Mouse (Mus musculus) natural killer cell, adult 2 months (primary cell): ENCODE measurements around the gene Kantr.
"Not testable (repeated sequence)": the region's sequence is repeated elsewhere in the genome, so short reads cannot be mapped to it uniquely, and the experiment has no call there.

ENCODE experiments used
- DNase-seq, 2 experiments: peaks; one replicate each; pipeline ENCODE4 v3.0.0; 2022; ENCODE audit warnings: low spot score in 2 of 2

Gene Kantr

GRCm38 (mm10) chrX:152326996-152327688 lies at the start of gene Kantr:
Gene Kantr, minus strand, starts transcription at chrX:152327495.
- DNase-seq, result peak; percentile 69 to 71

DNA sequence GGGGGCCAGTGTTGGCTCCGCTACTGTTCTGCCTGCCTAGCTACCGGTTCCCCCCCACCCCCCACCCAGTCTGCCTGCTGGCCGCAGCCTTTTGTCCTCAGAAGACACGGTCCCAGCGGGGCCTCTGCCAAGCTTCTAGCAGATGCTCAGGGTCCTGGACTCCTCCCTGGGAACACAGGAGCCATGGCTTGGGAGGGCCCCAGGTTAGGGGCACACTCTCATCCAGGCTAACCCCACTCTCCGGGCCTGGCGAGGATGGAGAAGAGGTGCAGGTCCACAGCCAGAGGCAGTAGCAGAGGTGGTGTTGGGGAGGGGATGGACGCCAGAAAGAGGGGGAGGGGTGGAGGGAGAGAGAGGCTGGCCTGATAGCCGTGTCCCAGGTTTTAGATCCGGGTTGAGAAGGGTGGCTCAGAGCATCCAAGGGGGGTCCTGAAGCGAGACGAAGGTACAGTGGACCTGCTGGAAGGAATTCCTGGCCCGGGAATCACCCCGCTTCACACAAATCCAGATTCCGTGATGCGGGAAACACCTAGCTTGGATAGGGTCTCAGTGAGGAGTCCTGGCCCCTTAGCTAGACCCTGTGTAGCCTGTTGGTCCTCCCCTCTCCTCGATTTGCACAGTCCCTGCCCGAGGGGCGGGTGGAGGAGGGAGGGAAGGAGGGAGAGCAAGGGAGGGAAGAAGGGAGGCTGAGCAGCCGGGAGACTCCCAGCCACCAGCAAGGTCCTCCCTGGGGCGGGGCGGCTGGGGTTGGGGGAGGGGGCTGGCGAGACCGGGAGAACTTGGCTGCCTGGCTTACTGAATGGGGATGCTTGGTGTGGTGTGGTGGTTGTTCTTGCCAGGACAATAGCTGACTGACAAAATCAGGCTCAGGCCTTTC lies 41.3 kb upstream of the Kantr start, which contains the start of gene Gpr173:
TSS of gene Gpr173 (minus strand) at position 308 of the 877 bp plus-strand sequence.
- DNase-seq, result no peak

DNA sequence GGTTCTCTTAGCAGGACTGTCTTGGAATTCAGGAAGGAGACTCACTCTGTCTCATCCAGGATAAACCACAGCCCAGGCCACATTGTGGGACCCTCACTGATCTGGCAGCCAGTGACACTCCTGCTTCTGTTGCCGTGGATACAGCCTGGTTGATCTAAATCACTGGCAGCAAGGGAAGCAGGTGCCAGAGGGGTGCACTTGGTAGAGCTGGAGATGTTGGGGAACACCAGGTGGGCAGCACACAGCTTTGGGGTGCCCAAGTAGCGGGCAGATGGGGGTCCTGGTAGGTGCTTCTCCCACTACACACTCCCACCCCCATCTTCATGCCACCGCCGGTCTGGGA lies 40.7 kb upstream of the Kantr start:
- DNase-seq, result no peak

DNA sequence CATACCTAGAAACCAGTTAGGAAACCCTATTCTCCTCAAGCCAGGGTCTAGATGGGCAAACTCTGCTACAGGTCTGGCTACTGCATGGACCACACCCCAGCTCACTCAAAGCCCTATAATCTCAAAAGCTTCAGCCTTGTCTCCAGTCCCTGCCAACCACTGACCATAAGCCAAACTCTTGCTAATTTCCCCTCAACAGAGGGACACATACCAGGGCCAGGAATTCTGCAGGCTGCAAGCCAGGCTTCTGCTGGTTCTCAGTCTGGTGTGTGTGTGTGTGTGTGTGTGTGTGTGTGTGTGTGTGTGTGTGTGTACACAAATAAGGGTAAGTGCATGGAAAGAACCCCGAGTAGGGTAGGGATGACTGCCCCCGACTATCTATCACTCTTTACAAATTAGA lies 39.1 kb upstream of the Kantr start:
- DNase-seq, result no peak

GRCm38 (mm10) chrX:152352553-152353153 lies 25.4 kb upstream of the Kantr start:
- DNase-seq, result peak; percentile 37 to 47

DNA sequence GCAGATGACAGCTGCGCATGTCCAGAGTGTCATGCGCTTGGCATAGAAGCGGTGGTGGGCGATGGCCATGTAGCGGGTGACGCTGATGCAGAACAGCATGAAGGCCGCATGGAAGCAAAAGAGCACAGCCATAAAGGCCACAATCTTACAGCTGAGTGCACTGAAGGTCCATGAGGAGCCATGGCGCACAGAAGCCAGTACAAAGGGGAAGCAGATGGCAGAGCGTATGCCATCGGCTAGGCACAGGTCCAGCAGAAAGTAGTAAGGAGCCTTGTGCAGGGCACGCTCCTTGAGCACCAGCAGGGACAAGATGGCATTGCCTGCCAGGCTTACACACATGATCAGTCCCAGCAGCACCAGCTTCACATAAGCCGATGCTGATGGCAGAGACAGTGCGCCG lies 19.7 kb upstream of the Kantr start:
- DNase-seq, result no peak

- no peak for DNase-seq
These were observed 19.3 kb upstream of the Kantr start for GRCm38 (mm10) chrX:152346587-152346986.

GRCm38 (mm10) chrX:152342903-152343302 lies 15.6 kb upstream of the Kantr start:
- DNase-seq, result no peak

DNA sequence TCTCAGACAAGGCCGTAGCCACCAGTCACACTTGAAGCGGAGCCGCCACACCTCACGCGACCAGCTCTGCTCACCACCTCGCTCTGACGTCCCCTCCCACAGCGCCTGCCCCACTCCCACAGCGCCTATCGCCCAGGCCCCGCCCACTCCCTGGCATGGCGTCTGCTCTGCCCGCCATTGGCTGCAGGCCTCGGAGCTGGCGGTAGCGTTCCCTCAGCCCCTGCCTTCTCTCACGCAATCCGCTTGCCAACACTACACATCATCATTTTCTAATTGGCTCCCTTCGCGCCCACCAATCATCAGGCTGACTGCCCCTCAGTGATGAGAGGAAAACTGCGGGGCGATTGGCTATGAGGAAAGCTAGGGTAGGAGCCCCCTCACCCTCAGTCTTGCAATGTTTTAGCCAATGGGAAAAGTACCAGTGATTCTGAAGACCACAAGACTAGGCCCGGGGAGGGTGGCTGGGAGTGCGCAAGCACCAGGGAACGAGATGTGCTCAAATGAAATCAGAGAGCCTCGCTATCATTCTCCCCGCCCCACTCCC lies 15.1 kb upstream of the Kantr start, which contains the start of gene Tspyl2:
TSS of gene Tspyl2 (minus strand) at position 68 of the 544 bp plus-strand sequence.
- peak; percentile 90 to 93 for DNase-seq

DNA sequence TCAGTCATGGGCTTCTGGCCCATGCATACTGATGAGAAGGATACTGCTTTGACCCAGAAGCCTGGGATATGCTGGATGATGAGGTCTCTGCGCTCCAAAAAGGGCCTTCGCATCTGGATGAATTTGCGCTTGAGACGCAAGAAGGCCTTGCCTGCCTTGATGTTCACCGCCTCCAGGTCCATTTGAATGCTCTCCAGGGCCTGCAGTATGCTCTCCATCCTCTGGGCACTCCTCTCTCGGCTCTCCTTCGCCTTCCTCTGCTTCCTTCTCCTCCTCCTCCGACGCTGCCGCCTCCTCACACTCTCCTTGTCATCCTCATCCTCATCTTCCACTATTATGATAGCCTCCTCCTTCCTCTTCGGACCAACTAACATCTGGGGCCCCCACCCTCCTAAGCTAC lies 14.2 kb upstream of the Kantr start:
- DNase-seq, result no peak

- peak; percentile 65 to 82 for DNase-seq
These were observed 9.4 kb upstream of the Kantr start for GRCm38 (mm10) chrX:152336546-152337332.

DNA sequence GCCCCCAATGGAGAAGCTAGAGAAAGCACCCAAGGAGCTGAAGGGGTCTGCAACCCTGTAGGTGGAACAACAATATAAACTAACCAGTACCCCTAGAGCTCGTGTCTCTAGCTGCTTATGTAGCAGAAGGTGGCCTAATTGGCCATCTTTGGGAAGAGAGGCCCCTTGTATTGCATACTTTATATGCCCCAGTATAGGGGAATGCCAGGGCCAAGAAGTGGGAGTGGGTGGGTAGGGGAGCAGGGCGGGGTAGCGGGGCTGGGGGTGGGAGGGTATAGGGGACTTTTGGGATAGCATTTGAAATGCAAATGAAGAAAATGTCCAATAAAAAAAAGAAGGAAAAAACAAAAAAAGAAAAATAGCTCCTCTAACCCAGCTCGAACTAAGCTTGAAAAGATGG lies 8.8 kb upstream of the Kantr start:
- DNase-seq, result not testable (repeated sequence)

GRCm38 (mm10) chrX:152329400-152329799 lies 2.1 kb upstream of the Kantr start:
- DNase-seq, result not testable (repeated sequence)

- no peak for DNase-seq
These were observed 376 bp upstream of the Kantr start for GRCm38 (mm10) chrX:152327689-152328052.

GRCm38 (mm10) chrX:152323584-152323983 lies 3.7 kb downstream of the Kantr start:
- DNase-seq, result peak in 1 of 2 experiments; percentile 24

DNA sequence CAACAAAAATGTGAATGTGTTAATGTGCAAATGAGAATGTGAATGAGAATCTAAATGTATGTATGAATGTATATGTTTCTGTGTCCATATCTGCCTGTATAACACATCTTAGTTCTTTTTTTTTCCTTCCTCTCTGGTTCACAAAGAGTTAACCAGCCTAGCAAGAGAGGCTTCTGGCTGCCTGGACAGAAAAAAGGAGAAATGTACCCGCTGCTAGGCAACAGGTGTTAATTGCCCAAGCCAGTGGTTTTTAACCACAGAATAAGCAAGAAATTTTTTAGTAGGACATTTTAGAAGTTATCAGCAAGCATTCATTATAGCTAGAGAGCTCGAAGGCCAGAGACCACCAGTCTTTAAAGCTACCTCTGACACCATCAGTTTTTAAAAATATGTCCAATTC lies 4.5 kb downstream of the Kantr start:
- no peak for DNase-seq

GRCm38 (mm10) chrX:152320535-152320934 lies 6.8 kb downstream of the Kantr start:
- DNase-seq, result no peak

GRCm38 (mm10) chrX:152307942-152308341 lies 19.4 kb downstream of the Kantr start:
- DNase-seq, result peak in 1 of 2 experiments; percentile 4

DNA sequence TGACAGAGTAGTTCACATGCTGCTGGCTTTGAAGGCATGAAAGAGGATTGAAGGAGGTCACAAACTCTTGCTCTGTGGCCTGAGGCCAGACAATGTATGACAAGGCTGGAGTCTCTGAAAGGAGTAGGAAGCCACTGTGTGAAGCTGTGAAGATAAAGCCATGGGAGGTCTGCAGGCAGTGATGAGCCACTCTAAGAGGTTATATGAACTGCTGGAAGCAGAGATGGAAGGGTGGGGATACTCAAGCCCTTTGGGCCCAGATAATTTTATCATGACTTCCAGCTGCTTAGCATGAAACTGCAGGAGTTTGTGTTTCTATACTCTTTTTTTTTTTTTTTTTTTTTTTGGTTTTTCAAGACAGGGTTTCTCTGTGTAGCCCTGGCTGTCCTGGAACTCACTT lies 19.9 kb downstream of the Kantr start:
- DNase-seq, result no peak

- no peak for DNase-seq
These were observed 21.1 kb downstream of the Kantr start for GRCm38 (mm10) chrX:152306224-152306623.

GRCm38 (mm10) chrX:152287026-152287425 lies 40.3 kb downstream of the Kantr start:
- not testable (repeated sequence) for DNase-seq
